Mouse (Mus musculus) heart, embryonic 12.5 days (tissue): ENCODE data around the gene Itih5. TPM values are rescaled to one million over a fixed set of nuclear protein-coding genes. Genes with fewer than 3 reads are reported as not detected.
A peak's percentile ranks its signal among the peaks of the same experiment; 100 is the strongest.

Source experiments
- ATAC-seq: fragments of 200-750 bp; cut with Nextera tagmentation; 2 replicates; pipeline ENCODE4 v1.8.0; 2017; ENCODE audit warnings: moderate TSS enrichment, moderate library complexity; ENCODE audit not compliant: insufficient number of reproducible peaks, low FRiP score
- H3K27ac ChIP-seq: fragments of 300-500 bp; sonication (generic); 2 replicates; pipeline ENCODE4 v1.5.1; 2016; ENCODE audit warnings: mild to moderate bottlenecking, moderate library complexity; ENCODE audit not compliant: poor library complexity, severe bottlenecking
- H3K27me3 ChIP-seq: fragments of 300-500 bp; sonication (generic); replicated peaks from 2 replicates; pipeline ENCODE4 v1.6.1; 2016; ENCODE audit warnings: mild to moderate bottlenecking, moderate library complexity
- H3K36me3 ChIP-seq: fragments of 300-500 bp; sonication (generic); 2 replicates; pipeline ENCODE4 v1.6.1; 2016; ENCODE audit warnings: mild to moderate bottlenecking, moderate library complexity
- H3K4me1 ChIP-seq: fragments of 300-500 bp; sonication (generic); replicated peaks from 2 replicates; pipeline ENCODE4 v1.6.1; 2016; ENCODE audit warnings: mild to moderate bottlenecking
- H3K4me2 ChIP-seq: fragments of 300-500 bp; sonication (generic); 2 replicates; pipeline ENCODE4 v1.6.1; 2016; ENCODE audit warnings: mild to moderate bottlenecking, moderate library complexity
- H3K4me3 ChIP-seq: fragments of 300-500 bp; sonication (generic); 2 replicates; pipeline ENCODE4 v1.5.1; 2016; ENCODE audit warnings: mild to moderate bottlenecking
- H3K9ac ChIP-seq: fragments of 300-500 bp; sonication (generic); 2 replicates; pipeline ENCODE4 v1.6.1; 2016; ENCODE audit warnings: mild to moderate bottlenecking, moderate library complexity
- H3K9me3 ChIP-seq: fragments of 300-500 bp; sonication (generic); replicated peaks from 2 replicates; pipeline ENCODE4 v1.6.1; 2016; ENCODE audit warnings: mild to moderate bottlenecking, moderate library complexity
- WGBS: fragments of 180-500 bp; shearing (Covaris S2); methylation state at CpG from one replicate; pipeline ENCODE4 v1.1.7; 2016; 5-methylcytosine and 5-hydroxymethylcytosine counted together
- polyA plus RNA-seq: library from polyadenylated mRNA; unstranded; fragments of >200 nt; fragmentation: Nextera tagmentation; extraction: Ambion mirVana; gene quantifications from 2 replicates; pipeline ENCODE4 v1.2.1, GENCODE M21; 2016

The Itih5 gene
- polyA plus RNA-seq, 1 experiment from 2014 or later: 3.6 TPM

DNA sequence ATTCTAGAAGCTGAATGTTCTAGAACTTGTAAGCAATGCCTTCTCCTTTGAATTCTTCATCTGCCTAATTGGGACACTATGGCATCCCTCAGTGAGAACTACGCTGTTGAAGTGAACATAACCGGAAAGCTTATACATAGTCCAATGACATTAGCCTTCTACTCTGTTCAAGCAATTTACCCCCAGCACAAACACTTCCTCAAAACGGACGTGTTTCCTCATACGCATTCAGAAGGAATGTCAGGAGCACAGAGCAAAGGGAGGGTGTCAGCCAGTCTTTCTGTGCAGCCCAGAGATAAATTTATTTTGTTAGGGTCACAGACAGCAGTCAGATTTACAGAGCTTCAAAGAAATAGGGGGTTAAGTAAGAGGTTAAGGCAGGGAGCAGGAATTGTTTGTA, 108.0 kb downstream of the Itih5 start:
- Histone ChIP-seq H3K27me3 (no peaks in the 10 kb centered on the region), H3K9ac (no peak overlapping the region)
- 70% methylated on average over 5 of the region's 5 CpGs for WGBS

DNA sequence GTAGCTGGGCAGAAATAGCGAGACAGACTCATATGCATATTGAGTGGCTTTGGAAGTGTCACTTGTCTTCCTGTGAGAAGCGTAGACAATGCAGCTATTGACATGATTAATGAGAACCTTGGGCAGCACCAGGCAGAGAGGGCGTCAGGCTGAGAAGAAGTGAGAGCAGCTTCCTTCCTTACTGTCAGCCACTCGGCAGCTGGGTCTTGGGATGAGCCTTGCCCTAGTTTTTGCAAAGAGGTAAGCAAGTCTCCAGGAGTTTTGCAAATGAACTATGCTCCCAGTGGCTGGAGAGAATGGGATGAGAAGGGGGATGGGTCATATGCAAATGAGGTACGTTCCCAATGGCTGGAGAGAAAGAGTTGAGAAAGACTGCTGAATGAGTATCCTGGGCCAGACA, 109.4 kb downstream of the Itih5 start:
- 26% methylated on average over 5 of the region's 5 CpGs for WGBS
- Histone ChIP-seq H3K27ac (no peak overlapping the region), H3K9me3 (no peaks in the 10 kb centered on the region), H3K36me3 (no peaks in the 10 kb centered on the region), H3K4me2 (no peak overlapping the region), H3K27me3 (no peaks in the 10 kb centered on the region), H3K4me3 (no peak overlapping the region), H3K4me1 (peaks cover 11% of the 10 kb centered on the region; the same call in 1 of the 2 replicates), H3K9ac (no peak overlapping the region)
- ATAC-seq: no peak

More for the DNA sequence above, 108.0 kb downstream of the Itih5 start:
- Histone ChIP-seq H3K4me1 (peaks cover 10% of the 10 kb centered on the region; the same call in 1 of the 2 replicates), H3K9me3 (no peaks in the 10 kb centered on the region), H3K4me3 (no peak overlapping the region), H3K36me3 (no peaks in the 10 kb centered on the region), H3K27ac (no peak overlapping the region), H3K4me2 (no peak overlapping the region)
- no peak for ATAC-seq

DNA sequence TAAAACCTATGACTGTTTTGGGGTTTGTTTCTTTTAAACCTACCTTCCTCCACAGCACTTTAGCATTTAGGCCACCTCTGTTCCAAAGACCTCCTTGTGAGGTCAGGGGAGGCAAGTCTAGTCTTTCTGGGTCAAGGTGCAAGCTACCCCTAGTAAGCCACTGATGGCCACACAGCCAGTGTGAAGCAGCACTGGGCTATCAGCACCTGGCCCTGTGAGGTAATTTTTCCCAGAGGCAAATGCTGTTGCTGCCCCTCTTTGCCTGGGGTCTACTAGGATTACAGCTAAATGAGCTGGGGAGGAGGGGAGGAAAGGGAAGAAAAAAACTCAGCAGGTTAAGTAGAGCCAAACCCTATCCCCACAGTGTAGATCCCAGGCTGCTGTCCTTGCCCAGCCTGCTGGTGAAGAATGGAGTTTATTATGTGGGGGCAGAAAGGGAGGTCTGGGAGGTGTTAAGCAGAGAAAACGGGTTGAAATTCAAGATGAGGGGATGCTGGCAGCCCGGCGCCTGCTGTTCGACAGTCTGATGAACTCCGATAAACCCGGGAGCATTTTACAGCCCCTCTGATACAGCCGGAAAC, 110.6 kb downstream of the Itih5 start:
- H3K27me3 ChIP-seq: no peaks in the 10 kb centered on the region
- H3K4me3 ChIP-seq: no peak overlapping the region
- ATAC-seq: no peak
- no peak overlapping the region for H3K27ac ChIP-seq
- 43% methylated on average over 7 of the region's 7 CpGs for WGBS
- H3K9me3 ChIP-seq: no peaks in the 10 kb centered on the region
- H3K4me2 ChIP-seq: no peak overlapping the region
- H3K36me3 ChIP-seq: no peaks in the 10 kb centered on the region
- peaks cover 11% of the 10 kb centered on the region; the same call in 1 of the 2 replicates for H3K4me1 ChIP-seq
- H3K9ac ChIP-seq: no peak overlapping the region

DNA sequence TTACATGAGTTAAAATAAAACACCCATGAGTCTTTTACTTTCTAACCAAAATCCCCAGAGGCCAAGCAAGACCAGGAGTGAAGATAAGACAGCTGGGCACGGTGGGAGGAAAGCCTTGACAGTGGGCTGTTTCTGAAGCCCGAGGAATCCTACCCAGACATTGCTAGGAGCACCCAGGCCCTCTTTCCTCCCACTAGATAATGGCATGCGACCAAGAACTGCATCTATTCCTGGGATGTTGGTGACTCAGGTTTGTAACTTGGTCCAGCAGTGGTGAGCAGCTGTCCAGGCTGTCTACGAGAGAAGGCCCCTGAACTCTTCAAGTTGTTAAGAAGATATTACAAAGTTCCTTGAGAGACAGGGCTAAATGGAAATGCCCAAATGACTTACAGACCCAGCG, 112.5 kb downstream of the Itih5 start:
- Histone ChIP-seq H3K9me3 (no peaks in the 10 kb centered on the region), H3K27ac (no peak overlapping the region), H3K4me3 (no peak overlapping the region), H3K36me3 (no peaks in the 10 kb centered on the region), H3K4me2 (no peak overlapping the region), H3K27me3 (no peaks in the 10 kb centered on the region), H3K4me1 (peaks cover 11% of the 10 kb centered on the region; the same call in 1 of the 2 replicates), H3K9ac (no peak overlapping the region)
- WGBS: 46% methylated on average over 5 of the region's 5 CpGs
- no peak for ATAC-seq

DNA sequence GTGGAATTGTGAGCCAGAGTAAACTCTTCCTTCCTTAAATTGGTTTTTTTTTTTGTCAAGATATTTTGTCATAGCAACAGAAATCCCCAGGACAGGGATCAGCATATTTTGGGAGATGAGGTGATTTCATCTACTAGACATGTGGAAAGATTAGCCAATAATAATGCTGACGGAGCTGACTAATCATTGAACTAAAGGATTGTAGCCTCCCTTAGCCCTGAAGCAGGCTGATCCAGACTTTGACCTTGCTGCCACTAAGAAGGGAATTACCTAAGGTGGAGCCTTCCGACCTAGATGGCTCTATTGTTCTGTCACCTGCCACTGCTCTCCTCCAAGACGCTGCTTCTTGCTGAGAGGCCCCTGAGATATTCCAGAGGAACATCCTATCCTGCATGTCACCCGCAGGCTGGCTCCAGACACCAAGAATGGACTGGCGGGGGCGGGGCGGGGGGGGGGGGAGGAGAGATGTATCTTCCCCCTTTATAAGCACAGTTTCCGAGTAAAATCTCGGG, 119.3 kb downstream of the Itih5 start:
- WGBS: 70% methylated on average over 7 of the region's 9 CpGs
- Histone ChIP-seq H3K4me2 (no peak overlapping the region), H3K27ac (no peak overlapping the region), H3K36me3 (no peaks in the 10 kb centered on the region), H3K9ac (no peak overlapping the region), H3K4me3 (no peak overlapping the region), H3K9me3 (no peaks in the 10 kb centered on the region), H3K4me1 (peaks cover 9% of the 10 kb centered on the region), H3K27me3 (no peaks in the 10 kb centered on the region)
- ATAC-seq: no peak

DNA sequence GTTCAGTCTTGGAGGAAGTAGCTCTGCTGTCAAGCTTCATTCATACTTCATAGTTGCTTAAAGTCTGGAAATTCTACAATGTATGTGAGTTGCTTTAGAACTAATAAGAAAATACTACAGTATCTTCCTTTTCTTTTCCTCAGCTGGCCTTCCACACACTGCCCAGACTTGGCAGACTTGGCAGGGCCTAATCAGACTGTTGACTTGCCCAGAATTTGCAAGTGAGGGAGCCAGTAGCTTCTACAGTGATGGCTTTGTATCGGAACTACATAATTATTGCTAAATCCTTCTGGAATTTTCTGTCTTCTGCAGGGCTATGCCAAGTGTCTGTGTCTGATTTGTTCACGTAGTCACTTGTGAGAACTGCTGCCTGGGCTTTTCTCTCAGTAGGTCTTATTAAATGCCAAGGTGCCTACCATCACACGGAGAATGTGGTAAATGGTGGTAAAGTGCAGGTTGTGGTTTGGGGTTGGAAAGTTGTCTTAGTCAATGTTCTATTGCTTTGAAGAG, 120.2 kb downstream of the Itih5 start:
- ATAC-seq: no peak
- Histone ChIP-seq H3K4me2 (no peak overlapping the region), H3K27me3 (no peaks in the 10 kb centered on the region), H3K4me3 (no peak overlapping the region), H3K9me3 (no peaks in the 10 kb centered on the region), H3K9ac (no peak overlapping the region), H3K4me1 (peaks cover 9% of the 10 kb centered on the region), H3K27ac (no peak overlapping the region), H3K36me3 (no peaks in the 10 kb centered on the region)
- 79% methylated on average over 3 of the region's 3 CpGs for WGBS

DNA sequence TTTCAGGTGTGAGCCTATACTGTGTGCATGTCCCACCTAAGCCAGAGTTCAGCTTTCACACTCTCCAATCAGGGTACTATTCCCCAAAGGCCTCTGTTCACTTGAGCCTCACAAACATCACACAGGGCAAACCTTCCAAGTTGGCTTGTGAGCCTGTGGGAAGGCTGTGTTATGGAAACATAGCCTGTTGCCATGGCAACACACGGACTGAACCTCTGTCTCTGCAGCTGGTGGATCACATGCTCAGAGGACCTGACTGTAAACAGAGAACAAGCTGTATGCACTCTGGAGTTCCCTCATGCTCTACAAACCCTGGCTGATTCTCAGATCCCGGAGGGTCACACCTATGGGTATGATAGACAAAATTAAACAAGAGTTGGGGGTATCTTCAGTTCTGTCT, 122.8 kb downstream of the Itih5 start:
- Histone ChIP-seq H3K4me1 (peaks cover 9% of the 10 kb centered on the region), H3K4me3 (no peak overlapping the region), H3K9me3 (no peaks in the 10 kb centered on the region), H3K4me2 (no peak overlapping the region), H3K36me3 (no peaks in the 10 kb centered on the region), H3K9ac (no peak overlapping the region), H3K27me3 (no peaks in the 10 kb centered on the region), H3K27ac (no peak overlapping the region)
- ATAC-seq: peak; percentile 78
- 36% methylated on average over 2 of the region's 2 CpGs for WGBS

DNA sequence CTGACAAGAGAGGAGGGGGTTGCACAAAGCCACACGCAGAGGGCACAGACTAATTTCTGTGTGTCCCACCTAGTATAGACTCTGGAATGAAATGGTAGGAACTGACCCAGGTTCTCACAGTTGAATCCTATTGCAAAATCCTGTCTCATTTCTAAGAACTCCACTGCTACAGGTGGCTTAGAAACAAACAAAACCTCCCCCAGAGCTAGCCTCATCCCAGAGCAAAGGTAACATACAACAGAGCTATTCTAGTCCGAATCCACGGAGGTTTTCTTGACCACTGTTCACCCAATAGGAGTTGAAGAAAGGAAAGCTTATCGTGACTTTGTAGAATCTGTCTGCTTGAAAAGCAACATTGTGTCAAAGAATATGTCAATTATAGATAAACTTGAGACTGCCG, 130.3 kb downstream of the Itih5 start:
- H3K9ac ChIP-seq: no peak overlapping the region
- no peaks in the 10 kb centered on the region for H3K36me3 ChIP-seq
- H3K4me1 ChIP-seq: peaks cover 11% of the 10 kb centered on the region
- no peak for ATAC-seq
- peaks cover 27% of the 10 kb centered on the region for H3K27me3 ChIP-seq
- WGBS: 37% methylated on average over 5 of the region's 5 CpGs
- no peak overlapping the region for H3K27ac ChIP-seq
- H3K4me3 ChIP-seq: no peak overlapping the region
- no peaks in the 10 kb centered on the region for H3K9me3 ChIP-seq
- H3K4me2 ChIP-seq: no peak overlapping the region

DNA sequence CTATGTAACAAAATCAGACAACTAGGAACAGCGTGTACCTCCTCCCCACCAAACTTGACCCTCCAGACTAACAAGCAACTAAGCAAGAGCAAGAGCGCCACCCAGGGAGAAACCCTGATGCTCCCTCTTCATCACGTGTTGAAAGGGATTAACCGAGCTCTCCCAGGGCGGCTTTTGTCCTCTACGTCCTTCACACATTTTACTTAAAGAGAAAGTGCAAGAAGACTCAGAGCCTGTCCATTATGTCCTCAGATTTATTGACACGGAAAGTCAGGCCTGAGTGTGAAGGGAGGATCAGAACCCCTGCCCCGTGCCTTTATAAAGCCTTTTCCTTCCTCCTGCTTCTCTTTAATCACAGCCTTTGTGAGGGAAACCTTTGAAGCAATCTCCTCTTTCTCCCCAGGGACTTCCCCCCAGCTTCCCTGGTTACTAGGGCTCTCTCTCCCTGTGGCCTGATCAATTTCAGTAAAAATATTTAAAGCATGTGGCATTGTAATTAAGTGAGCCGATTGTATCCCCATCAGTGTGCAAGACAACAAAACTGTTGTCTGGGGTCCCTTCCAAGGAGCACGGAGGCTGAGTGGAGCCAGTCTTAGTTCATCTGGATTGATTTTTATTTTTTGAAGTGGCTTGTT, 131.4 kb downstream of the Itih5 start:
- Histone ChIP-seq H3K4me1 (peaks cover 11% of the 10 kb centered on the region), H3K9ac (0 out of 2 replicates have a peak overlapping the region, but pooled peaks have one; percentile 8), H3K36me3 (no peaks in the 10 kb centered on the region), H3K27ac (no peak overlapping the region), H3K4me3 (no peak overlapping the region), H3K4me2 (no peak overlapping the region; the same call in 1 of the 2 replicates), H3K9me3 (no peaks in the 10 kb centered on the region), H3K27me3 (peaks cover 27% of the 10 kb centered on the region)
- 12% methylated on average over 10 of the region's 10 CpGs for WGBS
- no peak for ATAC-seq

DNA sequence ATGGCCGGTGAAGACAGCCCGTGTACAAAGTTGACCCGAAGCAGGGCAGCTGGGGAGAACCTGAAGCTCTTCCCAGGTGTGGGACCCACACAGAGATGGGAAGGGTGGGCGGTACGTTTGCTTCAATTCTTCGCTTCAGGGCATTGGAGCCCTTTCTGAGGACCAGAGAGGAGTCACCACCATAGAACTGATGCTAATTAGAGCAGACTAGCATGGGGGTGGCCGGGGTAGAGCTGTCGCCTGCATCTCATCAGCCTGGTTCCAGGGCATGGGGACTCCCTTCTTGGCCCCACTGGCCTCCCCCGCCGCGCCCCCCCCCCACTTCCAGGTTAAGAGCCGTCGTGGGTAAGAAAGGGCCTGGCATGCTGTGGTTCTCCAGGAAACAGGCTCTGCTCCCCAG, 132.6 kb downstream of the Itih5 start:
- WGBS: 40% methylated on average over 13 of the region's 13 CpGs
- Histone ChIP-seq H3K27me3 (peaks cover 27% of the 10 kb centered on the region), H3K36me3 (no peaks in the 10 kb centered on the region)

DNA sequence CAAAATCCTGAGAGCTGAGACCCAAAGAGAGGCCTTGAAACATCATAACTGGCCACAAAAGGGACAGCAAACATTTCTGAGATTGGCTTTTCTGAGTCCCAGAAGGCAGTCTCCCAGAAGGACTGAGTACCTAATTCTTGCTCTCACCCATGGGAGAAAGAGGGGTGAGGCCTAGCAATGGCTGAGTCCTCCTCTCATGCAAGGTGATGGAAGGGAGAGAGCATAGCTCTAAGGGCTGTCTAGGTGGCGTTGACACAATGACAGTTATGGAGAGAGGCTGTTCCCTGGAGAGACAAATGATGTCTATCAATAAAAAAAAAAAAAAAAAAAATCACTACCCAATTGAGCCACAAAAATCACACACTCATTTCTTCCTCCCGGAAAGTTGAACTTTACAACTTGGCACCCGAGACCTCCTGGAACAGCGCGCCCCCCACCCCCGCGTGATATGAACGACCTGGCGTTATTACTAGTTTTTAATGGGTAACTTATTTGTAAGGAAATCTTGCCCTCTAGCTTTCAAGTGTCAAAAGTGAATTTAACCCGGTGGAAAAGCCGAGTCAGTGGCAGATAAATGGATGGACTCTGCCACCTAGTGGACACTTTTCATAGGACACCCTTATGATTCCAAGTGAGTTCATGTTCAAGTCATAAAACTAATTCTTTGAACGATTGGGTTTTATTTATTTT, 134.9 kb downstream of the Itih5 start:
- peak overlapping the region; percentile 30; the same call in 1 of the 2 replicates for H3K4me2 ChIP-seq
- no peak overlapping the region for H3K27ac ChIP-seq
- H3K27me3 ChIP-seq: peaks cover 14% of the 10 kb centered on the region; the same call in 1 of the 2 replicates
- WGBS: 18% methylated on average over 12 of the region's 12 CpGs
- peaks cover 10% of the 10 kb centered on the region for H3K4me1 ChIP-seq
- ATAC-seq: no peak
- H3K9me3 ChIP-seq: no peaks in the 10 kb centered on the region
- no peak overlapping the region for H3K4me3 ChIP-seq
- H3K36me3 ChIP-seq: no peaks in the 10 kb centered on the region
- H3K9ac ChIP-seq: no peak overlapping the region

More for the DNA sequence above, 132.6 kb downstream of the Itih5 start:
- no peak overlapping the region for H3K27ac ChIP-seq
- no peak overlapping the region for H3K4me2 ChIP-seq
- H3K9me3 ChIP-seq: no peaks in the 10 kb centered on the region
- no peak overlapping the region for H3K4me3 ChIP-seq
- ATAC-seq: no peak
- H3K4me1 ChIP-seq: peaks cover 11% of the 10 kb centered on the region
- no peak overlapping the region for H3K9ac ChIP-seq
